Mouse (Mus musculus) liver, embryonic 11.5 days (tissue): Measurements from ENCODE around the gene Sgpl1. TPM values are rescaled to one million over a fixed set of nuclear protein-coding genes. Genes with fewer than 3 reads are reported as not detected.
A peak's percentile ranks its signal among the peaks of the same experiment; 100 is the strongest.

Experiments
- ATAC-seq: fragments of 200-750 bp; cut with Nextera tagmentation; replicated peaks from 2 replicates; pipeline ENCODE4 v1.8.0; 2017; ENCODE audit warnings: moderate number of reproducible peaks, mild to moderate bottlenecking, moderate TSS enrichment, moderate library complexity; ENCODE audit not compliant: low FRiP score
- DNase-seq: peaks from one replicate; pipeline ENCODE4 v3.0.0-alpha.2; 2017; ENCODE audit warnings: low spot score
- H3K27ac ChIP-seq: fragments of 300-500 bp; sonication (generic); 2 replicates; pipeline ENCODE4 v1.5.1; 2014; ENCODE audit warnings: mild to moderate bottlenecking, low read depth, low read length, control low read depth
- H3K27me3 ChIP-seq: fragments of 300-500 bp; sonication (generic); replicated peaks from 2 replicates; pipeline ENCODE4 v1.6.1; 2014; ENCODE audit warnings: low read length, mixed read lengths; ENCODE audit not compliant: control insufficient read depth, insufficient read depth
- H3K36me3 ChIP-seq: fragments of 300-500 bp; sonication (generic); 2 replicates; pipeline ENCODE4 v1.6.1; 2014; ENCODE audit warnings: mild to moderate bottlenecking, low read length, moderate library complexity, mixed read lengths; ENCODE audit not compliant: control insufficient read depth, insufficient read depth
- H3K4me1 ChIP-seq: fragments of 300-500 bp; sonication (generic); replicated peaks from 2 replicates; pipeline ENCODE4 v1.6.1; 2014; ENCODE audit warnings: low read length, mixed read lengths; ENCODE audit not compliant: control insufficient read depth, insufficient read depth
- H3K4me2 ChIP-seq: fragments of 300-500 bp; sonication (generic); 2 replicates; pipeline ENCODE4 v1.6.1; 2014; ENCODE audit warnings: mild to moderate bottlenecking, control low read depth, moderate library complexity
- H3K4me3 ChIP-seq: fragments of 300-500 bp; sonication (generic); 2 replicates; pipeline ENCODE4 v1.5.1; 2014; ENCODE audit warnings: low read depth, low read length, control low read depth
- H3K9ac ChIP-seq: fragments of 300-500 bp; sonication (generic); 2 replicates; pipeline ENCODE4 v1.6.1; 2014; ENCODE audit warnings: low read depth, low read length, control low read depth
- H3K9me3 ChIP-seq: fragments of 300-500 bp; sonication (generic); 2 replicates; pipeline ENCODE4 v1.6.1; 2016; ENCODE audit warnings: low read length, inconsistent platforms, mixed read lengths; ENCODE audit not compliant: control insufficient read depth
- WGBS: fragments of 180-500 bp; shearing (Covaris S2); extraction: QIAGEN DNeasy Blood & Tissue Kit; methylation state at CpG from one replicate; pipeline ENCODE4 v1.1.7; 2014; 5-methylcytosine and 5-hydroxymethylcytosine counted together
- polyA plus RNA-seq: library from polyadenylated mRNA; unstranded; fragments of >200 nt; fragmentation: Nextera tagmentation; extraction: Ambion mirVana; gene quantifications from 2 replicates; pipeline ENCODE4 v1.2.1, GENCODE M21; 2014

Gene Sgpl1
- polyA plus RNA-seq, 1 experiment from 2014 or later: 32.1 TPM

DNA sequence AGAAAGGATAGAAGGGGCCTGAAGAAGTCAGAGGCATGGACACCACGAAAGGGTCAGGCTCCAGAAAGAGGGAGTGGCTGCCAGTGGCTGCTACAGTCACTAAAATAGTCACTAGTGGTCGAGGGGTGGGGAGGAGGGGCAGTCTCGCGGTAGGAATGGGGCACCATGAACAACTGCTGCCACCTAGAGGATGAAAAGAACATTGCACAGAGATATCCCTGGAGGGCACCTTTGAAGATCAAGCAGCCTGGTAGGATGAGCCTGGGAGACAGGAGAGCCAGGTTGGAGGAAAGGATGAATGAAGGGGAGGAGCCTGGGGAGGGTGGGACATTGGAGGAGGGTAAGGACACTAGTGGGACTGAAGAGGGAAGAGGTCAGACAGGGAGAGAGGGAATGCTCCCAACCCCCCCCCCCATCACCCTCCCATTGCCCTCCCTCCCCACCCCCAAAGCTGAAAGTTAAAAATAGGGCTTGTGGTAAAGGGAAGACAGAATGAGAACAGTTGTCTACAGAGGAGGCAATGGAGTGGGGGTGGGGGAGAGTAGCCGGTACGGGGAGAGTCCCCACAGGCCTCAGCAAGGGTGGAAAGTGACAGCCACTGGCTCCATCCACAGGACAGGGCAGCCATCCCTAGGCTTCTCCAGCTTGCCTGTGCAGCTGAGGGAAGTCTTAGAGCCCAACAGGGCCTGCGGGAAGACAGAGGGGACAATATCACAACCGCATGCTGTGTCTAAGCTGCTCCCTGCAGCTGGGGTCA, 78.9 kb downstream of the Sgpl1 start:
- no peak overlapping the region for H3K9ac ChIP-seq
- H3K4me1 ChIP-seq: peaks cover 14% of the 10 kb centered on the region
- no peaks in the 10 kb centered on the region for H3K9me3 ChIP-seq
- ATAC-seq: peak; percentile 17; the same call in 1 of the 2 replicates
- no peak for DNase-seq
- H3K36me3 ChIP-seq: no peaks in the 10 kb centered on the region
- no peak overlapping the region for H3K27ac ChIP-seq
- no peak overlapping the region; the same call in 1 of the 2 replicates for H3K4me2 ChIP-seq
- H3K4me3 ChIP-seq: no peak overlapping the region
- WGBS: 11% methylated on average over 8 of the region's 8 CpGs
- no peaks in the 10 kb centered on the region for H3K27me3 ChIP-seq

DNA sequence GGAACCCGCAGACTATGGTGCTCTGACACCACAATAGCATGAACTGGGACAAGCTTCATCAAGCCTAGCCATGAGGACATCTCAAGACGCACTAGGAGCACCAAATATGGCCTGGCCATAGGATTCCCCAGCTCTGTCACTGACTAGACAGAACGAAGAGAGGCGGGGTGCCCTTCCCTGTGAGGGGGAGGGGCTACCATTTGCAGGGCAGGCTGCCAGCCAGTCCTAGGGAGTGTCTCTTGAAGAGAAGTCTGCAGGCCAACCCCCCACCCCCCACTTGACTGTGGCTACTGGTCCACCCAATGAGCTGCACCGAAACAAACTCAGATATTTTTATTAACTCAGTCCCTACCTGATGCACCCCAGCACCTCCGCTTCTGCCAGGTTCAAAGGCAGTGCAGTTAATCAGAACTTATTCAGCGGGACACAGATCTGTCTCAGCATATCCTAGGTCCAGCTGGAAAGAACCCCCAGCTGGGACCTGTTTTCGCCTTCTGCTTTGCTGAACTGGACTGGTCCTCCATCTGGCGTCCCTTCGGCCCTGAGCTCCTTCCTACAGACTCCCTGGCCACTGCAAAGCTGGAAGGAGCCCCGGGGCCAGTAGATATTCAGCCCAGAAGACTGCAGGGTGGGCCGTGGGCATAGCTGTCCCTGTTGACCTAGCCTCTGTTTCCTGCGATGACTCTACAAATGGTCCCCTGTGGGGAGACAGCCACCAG, 82.1 kb downstream of the Sgpl1 start:
- no peak overlapping the region for H3K9ac ChIP-seq
- peaks cover 14% of the 10 kb centered on the region for H3K4me1 ChIP-seq
- DNase-seq (no peak), ATAC-seq (0 out of 2 replicates have a peak, but pooled peaks have one; percentile 35)
- no peak overlapping the region for H3K4me3 ChIP-seq
- no peaks in the 10 kb centered on the region for H3K9me3 ChIP-seq
- H3K27ac ChIP-seq: no peak overlapping the region
- no peaks in the 10 kb centered on the region for H3K27me3 ChIP-seq
- WGBS: 55% methylated on average over 13 of the region's 13 CpGs
- no peaks in the 10 kb centered on the region for H3K36me3 ChIP-seq
- H3K4me2 ChIP-seq: peak overlapping the region; percentile 50; the same call in 1 of the 2 replicates

DNA sequence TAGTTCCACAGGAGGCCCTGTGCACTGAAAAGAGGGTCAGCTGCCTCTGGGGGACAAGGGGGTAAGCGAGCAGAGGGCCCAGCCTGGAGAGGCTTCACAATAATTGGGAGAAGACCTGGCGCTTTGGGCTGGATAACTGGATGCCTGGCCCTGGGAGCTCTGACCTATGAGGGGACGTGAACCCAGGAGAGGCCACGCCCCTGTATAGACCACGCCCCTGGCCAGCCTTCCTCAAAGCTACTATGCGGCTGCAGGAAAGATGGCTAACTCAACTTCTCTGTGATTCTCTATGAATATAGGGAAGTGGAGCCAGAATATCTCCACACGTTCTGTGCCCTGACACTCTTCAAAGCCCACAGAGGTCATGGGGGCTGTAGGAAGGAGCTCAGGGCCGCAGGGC, 82.9 kb downstream of the Sgpl1 start:
- Histone ChIP-seq H3K27me3 (no peaks in the 10 kb centered on the region), H3K9me3 (no peaks in the 10 kb centered on the region), H3K4me3 (no peak overlapping the region), H3K9ac (no peak overlapping the region), H3K36me3 (no peaks in the 10 kb centered on the region), H3K4me1 (peaks cover 14% of the 10 kb centered on the region), H3K4me2 (peak overlapping the region; percentile 50), H3K27ac (no peak overlapping the region)
- ATAC-seq (peak; percentile 53), DNase-seq (peak; percentile 64)
- whole genome bisulfite sequencing: 6% methylated on average over 8 of the region's 8 CpGs

DNA sequence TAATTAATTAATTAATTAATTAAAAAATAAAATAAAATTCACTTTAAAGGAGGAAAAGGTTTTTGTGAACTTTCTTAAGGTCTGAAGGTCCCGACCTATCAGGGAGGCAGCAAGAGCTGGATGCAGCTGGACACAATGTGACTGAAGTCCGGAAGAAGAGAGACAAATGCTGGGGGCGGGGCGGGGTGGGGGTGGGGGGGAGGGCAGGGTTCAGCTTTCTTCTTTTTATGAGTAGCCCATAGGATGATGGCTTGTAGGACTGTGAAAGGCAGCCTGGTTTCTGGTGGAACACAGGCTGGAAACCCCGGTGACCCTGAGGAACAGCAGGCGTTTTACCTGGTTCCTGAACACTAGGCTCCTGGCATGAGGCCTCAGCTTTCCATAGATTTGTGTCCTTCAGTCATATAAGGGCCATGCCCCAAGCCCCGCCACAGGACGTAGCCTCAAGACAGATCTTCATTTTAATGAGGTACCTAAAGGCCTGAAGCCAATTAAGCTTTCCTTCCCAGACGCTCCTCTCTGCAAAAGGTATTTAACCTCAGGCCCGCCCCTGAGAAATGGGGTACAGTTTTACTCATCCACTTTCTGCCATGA, 84.1 kb downstream of the Sgpl1 start:
- Histone ChIP-seq H3K4me3 (no peak overlapping the region), H3K9me3 (no peaks in the 10 kb centered on the region), H3K4me2 (no peak overlapping the region), H3K27me3 (no peaks in the 10 kb centered on the region), H3K4me1 (peaks cover 11% of the 10 kb centered on the region), H3K9ac (no peak overlapping the region), H3K27ac (no peak overlapping the region), H3K36me3 (no peaks in the 10 kb centered on the region)
- 86% methylated on average over 10 of the region's 10 CpGs for WGBS
- ATAC-seq (no peak), DNase-seq (no peak)

DNA sequence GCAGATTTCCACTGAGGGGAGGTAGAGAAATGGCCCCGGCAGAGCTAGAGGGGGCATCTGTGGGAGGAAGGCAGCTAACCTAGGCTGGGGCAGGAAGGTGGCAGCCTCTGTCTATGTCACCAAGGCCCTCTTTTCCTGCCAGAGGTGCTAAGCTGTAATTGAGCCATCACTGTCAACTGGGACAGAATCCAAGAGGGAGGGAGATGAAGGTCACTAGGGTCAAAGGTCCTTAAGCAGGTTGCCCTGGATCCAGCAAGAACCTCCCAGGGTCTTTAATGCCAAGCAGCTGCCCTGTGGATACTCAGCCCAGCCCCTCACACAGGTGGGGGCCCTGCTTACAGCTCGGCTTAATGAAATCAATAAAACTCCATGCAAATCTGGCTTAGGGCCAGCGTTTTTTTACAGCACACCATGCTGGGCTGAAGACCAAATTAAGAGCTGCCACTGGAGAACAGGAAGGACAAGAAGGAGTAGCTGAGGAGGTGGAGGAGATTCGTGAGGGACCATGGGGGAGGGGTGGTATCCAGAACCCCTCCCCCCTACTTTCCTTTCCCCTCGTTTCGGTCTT, 87.9 kb downstream of the Sgpl1 start:
- Histone ChIP-seq H3K27me3 (no peaks in the 10 kb centered on the region), H3K9ac (no peak overlapping the region), H3K27ac (no peak overlapping the region), H3K9me3 (0 out of 2 replicates have a peak, but pooled peaks cover 2% of the 10 kb centered on the region), H3K36me3 (no peaks in the 10 kb centered on the region), H3K4me3 (no peak overlapping the region), H3K4me2 (no peak overlapping the region), H3K4me1 (no peaks in the 10 kb centered on the region; the same call in 1 of the 2 replicates)
- DNase-seq: no peak
- no peak for ATAC-seq
- WGBS: 31% methylated on average over 6 of the region's 6 CpGs

DNA sequence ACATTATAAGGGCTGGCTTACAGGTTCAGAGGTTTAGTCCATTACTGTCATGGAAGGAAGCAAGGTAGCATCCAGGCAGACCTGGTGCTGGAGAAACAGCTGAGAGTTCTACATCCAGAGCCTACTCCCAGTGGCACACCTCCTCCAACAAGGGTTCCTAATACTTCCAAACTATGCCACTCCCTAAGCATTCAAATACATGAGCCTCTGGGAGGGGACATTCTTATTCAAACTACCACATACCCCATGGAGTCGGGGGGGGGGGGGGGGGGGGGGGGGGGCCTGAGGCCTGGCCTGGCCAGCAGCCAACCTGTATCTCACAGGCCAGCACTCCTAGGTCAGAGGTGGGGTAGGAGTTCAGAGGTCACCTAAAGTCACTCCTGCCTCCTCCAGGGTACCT, 88.4 kb downstream of the Sgpl1 start:
- no peak for DNase-seq
- no CpG with 5 or more reads among the region's 1 CpGs for WGBS
- Histone ChIP-seq H3K36me3 (no peaks in the 10 kb centered on the region), H3K4me3 (no peak overlapping the region), H3K27ac (no peak overlapping the region), H3K9ac (no peak overlapping the region), H3K4me1 (no peaks in the 10 kb centered on the region; the same call in 1 of the 2 replicates), H3K9me3 (0 out of 2 replicates have a peak, but pooled peaks cover 2% of the 10 kb centered on the region), H3K4me2 (no peak overlapping the region), H3K27me3 (no peaks in the 10 kb centered on the region)
- no peak for ATAC-seq

DNA sequence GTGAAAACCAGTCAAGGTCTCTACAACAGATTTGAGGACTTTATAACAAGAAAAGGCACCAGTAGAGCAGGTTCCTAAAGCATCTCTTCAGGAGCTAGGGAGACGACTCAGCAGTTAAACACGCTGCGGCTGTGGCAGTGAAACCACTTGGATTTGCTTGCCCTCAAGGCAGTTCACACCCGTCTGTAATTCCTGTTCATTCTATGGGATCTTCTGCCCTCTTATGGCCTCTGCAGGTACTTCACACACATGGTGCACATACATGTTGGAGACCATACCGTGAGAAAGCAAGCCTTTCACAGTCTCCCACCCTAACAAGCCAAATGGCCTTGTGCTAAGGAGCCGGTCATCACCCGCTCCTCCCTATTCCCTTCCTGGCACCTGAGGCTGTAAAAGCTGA, 90.8 kb downstream of the Sgpl1 start:
- H3K4me3 ChIP-seq: no peak overlapping the region
- H3K9ac ChIP-seq: no peak overlapping the region
- ATAC-seq (no peak), DNase-seq (no peak)
- 90% methylated on average over 7 of the region's 7 CpGs for WGBS
- H3K36me3 ChIP-seq: no peaks in the 10 kb centered on the region
- H3K4me2 ChIP-seq: no peak overlapping the region
- no peaks in the 10 kb centered on the region for H3K27me3 ChIP-seq
- 0 out of 2 replicates have a peak, but pooled peaks cover 2% of the 10 kb centered on the region for H3K9me3 ChIP-seq
- H3K27ac ChIP-seq: no peak overlapping the region
- H3K4me1 ChIP-seq: no peaks in the 10 kb centered on the region; the same call in 1 of the 2 replicates

DNA sequence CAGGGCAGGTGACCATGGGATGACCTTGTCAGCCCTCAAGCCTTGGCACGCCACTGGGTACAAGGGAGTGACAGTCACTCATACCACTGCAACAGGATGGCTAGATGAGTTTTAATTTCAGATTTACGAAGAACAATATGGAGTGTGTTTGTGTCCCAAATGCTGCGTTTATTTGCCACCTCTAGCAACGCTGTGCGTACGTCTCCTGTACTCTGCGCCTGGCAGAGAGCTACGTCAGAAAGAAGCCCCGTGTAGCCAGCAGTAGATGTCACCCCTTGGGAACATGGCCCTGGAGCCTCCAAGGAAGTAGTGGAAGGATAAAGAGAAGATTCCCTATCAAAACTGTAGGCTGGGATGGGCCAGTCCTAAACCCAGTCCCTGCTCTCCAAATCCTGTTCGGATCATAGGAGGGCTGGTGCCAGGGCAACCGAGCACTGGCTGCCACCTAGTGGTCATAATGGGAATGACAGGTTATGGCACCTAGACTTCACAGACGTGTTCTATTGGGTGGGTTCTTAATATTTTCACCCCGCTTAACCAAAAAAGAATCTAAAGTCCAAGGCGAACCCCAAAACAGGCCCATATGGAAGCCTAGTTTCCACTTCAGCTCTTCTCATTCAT, 95.4 kb downstream of the Sgpl1 start:
- WGBS: 53% methylated on average over 14 of the region's 14 CpGs
- no peak overlapping the region for H3K4me2 ChIP-seq

More for the DNA sequence above, 95.4 kb downstream of the Sgpl1 start:
- Histone ChIP-seq H3K27ac (no peak overlapping the region), H3K4me1 (no peaks in the 10 kb centered on the region), H3K27me3 (no peaks in the 10 kb centered on the region), H3K36me3 (no peaks in the 10 kb centered on the region), H3K9ac (no peak overlapping the region), H3K4me3 (no peak overlapping the region), H3K9me3 (0 out of 2 replicates have a peak, but pooled peaks cover 2% of the 10 kb centered on the region)
- peak; percentile 45 for DNase-seq
- ATAC-seq: no peak
